Mouse (Mus musculus): ENCODE measurements at regions not wholly inside any gene's neighbourhood (a gene's known extent, or its start where the extent isn't known, plus 50 kb on each side); places are given as distances from the start of the nearest gene placed in this dataset.
"Not testable (repeated sequence)": the region's sequence is repeated elsewhere in the genome, so short reads cannot be mapped to it uniquely, and the experiment has no call there.

GRCm38 (mm10) chr13:45130516-45131249 lies 52.2 kb downstream of the Gm9817 start:
- DNase-seq (ENCODE audit: low spot score), result no peak

DNA sequence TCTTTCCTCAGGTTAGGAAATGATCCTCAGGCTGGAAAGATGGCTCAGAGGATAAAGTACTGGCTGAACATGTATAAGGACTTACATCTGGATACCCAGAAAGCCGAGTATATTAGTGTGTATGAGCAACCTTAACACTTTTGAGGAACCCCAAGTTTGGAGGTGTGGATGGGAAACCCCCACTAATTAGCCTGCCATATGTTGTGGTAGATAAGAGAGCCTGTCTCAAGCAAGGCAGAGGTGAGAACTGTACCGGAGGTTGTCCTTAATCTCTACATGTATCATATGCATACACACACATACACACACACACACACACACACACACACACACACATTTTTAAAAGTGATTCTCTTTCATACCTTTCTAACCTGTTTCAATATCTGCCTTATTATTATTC lies 62.1 kb downstream of the Gm9817 start:
- DNase-seq (ENCODE audit: low spot score), result no peak

DNA sequence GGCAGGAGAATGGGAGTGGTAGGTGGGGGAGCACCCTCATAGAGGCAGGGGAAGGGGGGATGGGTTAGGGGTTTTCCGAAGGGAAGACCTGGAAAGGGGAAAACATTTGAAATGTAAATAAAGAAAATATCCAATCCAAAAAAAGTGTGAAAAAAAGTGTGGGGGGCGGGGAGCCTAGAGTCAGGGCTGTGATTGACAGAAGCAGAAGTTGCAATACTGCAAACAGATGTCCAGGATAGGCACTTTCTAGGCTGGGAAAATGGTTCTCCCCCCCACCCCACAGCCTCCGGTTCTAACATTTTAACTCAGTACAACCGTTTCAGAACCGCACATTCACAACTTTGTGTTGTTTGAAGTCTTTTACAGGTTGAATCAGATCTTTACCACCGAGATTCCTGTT lies 66.6 kb downstream of the Gm9817 start:
- no peak for DNase-seq (ENCODE audit: low spot score)

DNA sequence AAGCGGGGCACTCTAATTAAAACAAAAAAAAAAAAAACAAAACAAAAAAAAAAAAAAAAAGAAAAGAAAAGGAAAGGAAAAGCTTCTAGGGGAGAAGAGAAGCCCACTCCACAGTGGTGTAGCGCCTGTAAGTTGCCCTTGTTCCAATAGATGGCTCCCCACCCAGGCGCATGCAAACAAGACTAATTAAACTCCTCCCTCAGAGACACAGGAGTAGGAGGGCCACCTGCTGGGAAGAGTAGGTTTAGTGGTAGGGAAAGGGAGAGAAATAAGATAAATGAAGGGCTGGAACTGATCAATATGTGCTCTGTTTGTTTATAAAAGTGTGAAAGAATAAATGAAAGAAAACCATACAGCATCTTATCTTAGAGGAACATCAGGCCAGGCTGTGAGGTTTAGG lies 77.7 kb downstream of the Gm9817 start:
- DNase-seq (ENCODE audit: low spot score), result no peak

GRCm38 (mm10) chr13:45156982-45157381 lies 78.5 kb downstream of the Gm9817 start:
- DNase-seq (ENCODE audit: low spot score), result no peak

DNA sequence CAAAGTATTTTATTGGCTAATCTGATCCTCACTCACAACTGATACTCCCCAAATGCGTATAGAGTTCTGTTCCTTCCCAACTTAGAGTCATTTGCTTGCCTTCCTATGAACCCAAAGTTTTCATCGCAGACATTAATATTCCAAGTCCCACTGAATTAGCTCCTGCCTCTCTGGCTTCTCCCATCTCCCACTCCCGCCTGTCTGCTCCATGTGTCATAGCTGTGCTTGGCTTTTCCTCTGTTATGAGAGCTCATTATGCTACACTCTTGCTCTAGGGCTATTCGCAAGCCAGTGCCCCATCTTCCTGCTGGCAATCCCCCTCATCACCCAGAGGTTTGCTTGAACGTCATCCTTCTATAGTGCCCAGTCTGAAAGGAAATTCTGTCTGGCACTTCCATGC lies 81.8 kb downstream of the Gm9817 start:
- no peak for DNase-seq (ENCODE audit: low spot score)

DNA sequence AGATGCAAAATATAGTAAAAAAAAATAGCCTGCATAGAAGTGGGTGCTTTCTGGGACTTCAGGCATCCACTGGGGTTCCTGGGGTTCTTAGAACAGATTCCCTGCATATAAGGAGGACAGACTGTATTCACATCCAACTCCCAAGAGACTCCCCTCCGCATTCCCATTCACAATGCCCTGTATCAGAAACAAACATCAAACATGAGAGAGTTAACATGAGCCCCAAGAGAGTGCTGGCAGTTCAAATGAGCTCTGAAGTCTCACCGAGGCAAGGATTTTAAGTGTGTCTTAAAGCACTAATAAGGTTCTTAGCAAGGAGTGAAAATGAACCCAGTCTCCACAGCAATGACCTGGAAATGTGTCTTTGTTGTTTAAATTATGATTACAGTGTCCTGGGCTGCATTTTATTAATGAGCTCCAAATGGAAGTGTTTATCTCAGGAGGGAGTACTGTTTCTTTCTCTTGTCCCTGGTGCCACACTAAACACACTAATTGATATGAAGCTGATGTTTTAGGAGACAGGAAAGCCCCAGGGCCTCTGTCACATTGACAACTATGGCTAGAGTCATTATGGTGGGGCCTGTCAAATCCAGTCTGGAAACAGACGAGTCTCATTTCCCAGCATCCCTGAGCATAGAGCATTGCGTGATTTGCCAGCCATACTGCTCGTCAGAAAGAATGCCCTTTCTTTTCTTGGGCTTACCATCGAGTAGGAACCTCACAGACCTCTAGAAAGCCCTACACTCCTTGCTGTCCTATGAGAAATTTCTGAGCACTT lies 85.7 kb downstream of the Gm9817 start:
- no peak for DNase-seq (ENCODE audit: low spot score)

GRCm38 (mm10) chr13:45165159-45165558 lies 86.7 kb downstream of the Gm9817 start:
- DNase-seq (ENCODE audit: low spot score), result peak; percentile 33

DNA sequence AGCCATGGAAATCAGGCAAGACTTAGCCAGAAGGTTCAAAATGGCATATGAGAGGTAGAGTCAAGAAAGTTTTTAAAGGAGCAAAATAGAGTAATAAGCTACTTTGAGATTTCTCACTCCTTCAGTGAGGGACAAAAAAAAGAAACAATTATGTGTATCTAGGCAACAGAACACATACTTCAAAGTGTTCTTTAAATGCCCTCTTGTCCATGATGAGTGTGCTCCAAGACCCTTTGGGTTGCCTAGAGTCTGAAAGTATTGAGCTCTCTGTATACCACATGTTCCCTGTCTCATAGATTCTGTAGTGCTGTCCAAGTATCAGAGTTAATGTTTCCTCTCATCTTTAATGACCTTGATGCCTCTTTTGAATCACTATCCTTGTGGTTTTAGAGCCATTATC lies 91.2 kb downstream of the Gm9817 start:
- DNase-seq (ENCODE audit: low spot score), result no peak

DNA sequence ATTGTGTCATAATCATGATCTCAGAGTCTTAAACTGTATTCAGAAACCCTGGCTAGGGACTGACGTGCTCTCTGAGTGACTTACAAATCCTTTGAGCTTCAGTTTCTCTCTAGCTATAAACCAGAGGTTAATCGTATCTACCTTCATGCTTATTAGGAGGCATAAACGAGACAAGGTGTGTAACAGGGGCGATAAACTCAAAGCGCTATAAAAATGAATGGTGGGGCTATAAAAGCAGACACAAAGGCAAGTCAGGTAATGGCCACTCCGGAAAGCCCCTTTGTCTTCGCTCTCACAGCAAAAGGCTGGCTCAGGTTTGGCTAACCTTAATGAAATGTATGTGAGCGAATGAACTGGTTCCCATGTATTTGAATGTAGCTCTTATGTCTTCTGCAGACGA lies 94.6 kb downstream of the Gm9817 start:
- no peak for DNase-seq (ENCODE audit: low spot score)

DNA sequence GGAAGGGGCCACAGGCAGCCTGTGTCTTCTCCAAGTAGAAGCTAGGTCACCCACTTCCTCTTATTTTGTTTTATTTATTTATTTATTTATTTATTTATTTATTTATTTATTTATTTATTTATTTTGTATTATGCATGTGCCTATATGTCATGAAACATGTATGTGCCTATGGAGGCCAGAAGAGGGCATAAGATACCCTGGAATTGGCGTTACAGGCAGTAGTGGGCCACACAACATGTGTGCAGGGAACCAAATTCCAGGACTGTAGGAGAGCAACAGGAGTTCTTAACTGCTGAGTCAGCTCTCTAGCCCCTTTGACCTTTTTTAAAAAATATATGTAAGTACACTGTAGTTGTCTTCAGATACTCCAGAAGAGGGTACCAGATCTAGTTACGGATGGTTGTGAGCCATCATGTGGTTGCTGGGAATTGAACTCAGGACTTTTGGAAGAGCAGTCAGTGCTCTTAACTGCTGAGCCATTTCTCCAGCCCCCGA lies 97.3 kb downstream of the Gm9817 start:
- DNase-seq (ENCODE audit: low spot score), result not testable (repeated sequence)

GRCm38 (mm10) chr13:45181529-45182230 lies 103.2 kb downstream of the Gm9817 start:
- DNase-seq (ENCODE audit: low spot score), result no peak

GRCm38 (mm10) chr13:45189389-45189788 lies 110.9 kb downstream of the Gm9817 start:
- DNase-seq (ENCODE audit: low spot score), result no peak

DNA sequence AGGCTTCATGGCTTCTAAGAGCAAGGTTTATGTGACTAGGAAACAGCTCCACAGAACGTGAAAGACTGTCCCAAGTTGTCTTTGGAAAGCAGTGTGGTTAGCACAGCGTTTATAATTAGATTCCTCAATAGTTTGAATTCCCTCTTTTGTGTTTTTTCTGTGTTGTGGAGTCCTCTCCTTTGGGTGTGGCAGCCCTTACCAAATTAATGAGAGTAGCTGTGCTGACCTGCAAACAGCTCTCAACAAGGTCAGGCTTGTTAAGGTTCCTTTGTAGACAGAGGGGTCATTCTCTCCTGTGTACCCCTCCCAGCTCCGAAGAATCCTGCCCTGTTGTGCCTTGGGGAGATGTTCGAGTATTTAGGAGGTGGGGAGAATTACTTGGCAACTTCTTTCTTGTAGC lies 111.7 kb downstream of the Gm9817 start:
- no peak for DNase-seq (ENCODE audit: low spot score)

GRCm38 (mm10) chr13:45192079-45192478 lies 113.6 kb downstream of the Gm9817 start:
- no peak for DNase-seq (ENCODE audit: low spot score)

DNA sequence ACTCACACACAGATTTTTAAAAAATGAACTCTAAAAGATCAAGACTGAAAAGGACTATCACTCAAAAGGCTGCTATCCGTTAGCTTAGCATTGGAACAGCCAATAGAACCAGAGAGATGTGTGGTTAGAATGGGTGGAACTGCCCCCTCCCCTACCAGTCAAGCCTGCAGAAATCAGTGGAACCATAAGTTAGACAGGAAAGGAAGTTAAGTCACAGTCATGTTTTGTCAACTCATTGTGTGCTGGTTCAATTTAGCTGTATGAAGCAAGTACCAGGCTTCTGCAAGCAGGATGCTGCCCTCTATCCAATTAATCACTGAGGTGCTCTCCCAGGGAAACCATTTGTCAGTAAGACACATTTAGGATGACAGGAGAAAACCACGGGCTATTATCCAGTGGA lies 117.1 kb downstream of the Gm9817 start:
- DNase-seq (ENCODE audit: low spot score), result no peak

DNA sequence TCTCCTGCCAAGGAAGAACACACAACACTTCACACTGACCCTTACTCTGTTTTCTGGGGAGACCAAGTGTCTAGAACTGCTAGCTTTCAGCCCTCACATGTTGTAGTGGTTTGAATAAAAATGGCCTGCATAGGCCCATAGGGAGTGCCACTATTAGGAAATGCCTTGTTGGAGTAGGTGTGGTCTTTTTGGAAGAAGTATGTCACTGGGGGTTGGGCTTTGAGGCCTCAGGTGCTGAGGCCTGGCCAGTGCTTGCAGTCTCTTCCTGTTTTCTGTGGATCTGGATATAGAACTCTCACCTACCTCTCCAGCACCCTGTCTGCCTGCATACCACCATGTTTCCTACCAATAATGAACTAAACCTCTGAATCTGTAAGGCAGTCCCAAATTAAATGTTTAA lies 117.9 kb downstream of the Gm9817 start:
- no peak for DNase-seq (ENCODE audit: low spot score)

DNA sequence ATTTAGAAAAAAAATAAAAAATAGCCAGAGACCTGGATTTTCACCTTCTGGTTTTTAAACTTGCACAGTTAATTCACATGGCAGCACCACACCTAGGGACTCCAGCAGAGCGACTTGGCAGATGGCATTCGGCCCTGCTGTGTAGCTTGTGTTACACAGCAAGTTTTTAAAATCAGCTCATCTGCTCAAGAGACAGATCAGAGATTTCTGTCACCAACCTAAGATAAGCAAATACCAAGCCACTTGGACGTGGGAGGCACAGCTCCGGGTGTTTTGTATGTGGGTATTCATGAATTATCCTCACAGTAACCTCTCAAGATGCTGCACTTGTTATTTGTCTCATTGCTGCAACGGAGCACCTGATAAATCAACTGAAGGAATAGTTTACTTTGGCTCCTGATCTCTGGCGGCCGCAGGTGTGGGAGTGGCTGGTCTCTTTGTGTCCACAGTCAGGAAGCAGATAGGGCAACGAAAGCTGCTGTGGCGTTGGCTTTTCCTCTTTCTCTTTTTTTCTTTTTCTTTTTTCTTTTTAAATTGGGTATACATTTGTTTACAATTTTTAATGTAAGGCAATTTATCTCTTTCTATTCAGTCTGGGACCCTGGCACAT lies 122.1 kb downstream of the Gm9817 start:
- DNase-seq (ENCODE audit: low spot score), result no peak

GRCm38 (mm10) chr13:45204856-45205255 lies 126.4 kb downstream of the Gm9817 start:
- no peak for DNase-seq (ENCODE audit: low spot score)

DNA sequence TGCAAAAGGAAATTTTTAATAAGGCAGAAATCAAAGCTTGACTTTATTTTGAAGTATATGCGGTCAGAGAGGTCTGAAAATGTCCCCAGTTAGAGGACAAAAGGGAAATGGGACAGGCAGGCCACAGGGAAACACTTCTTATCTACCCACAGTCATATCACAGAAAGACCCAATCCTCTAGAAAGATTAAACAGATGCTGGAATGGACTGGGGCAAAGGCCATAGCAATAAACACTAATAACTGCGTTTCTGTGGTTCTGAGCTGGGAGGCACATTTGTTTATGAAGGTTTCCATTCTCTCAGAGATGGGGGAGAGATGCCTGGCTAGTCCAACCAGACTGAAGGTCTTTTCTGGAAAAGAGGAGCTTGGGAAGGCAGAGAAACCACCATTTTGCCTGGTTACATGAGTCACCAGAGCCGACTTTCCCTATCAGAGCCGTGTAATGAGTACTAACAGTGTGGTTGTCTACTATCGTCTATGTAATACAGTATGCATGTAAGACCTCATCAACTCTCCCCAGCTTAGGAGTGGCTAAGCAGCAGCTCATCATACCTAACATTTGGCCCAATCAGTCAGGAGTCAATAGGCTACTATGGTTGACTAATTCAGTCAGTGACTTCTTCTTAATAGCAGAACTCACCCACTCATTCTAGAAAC lies 130.2 kb downstream of the Gm9817 start:
- DNase-seq (ENCODE audit: low spot score), result no peak

- DNase-seq (ENCODE audit: low spot score), result no peak
These were observed 132.7 kb downstream of the Gm9817 start for GRCm38 (mm10) chr13:45211241-45211640.

Measured in embryo, embryonic 10.5 days (tissue).